Mouse (Mus musculus) midbrain, embryonic 16.5 days (tissue): ENCODE measurements around the gene Lhpp. TPM values are rescaled to one million over a fixed set of nuclear protein-coding genes. Genes with fewer than 3 reads are reported as not detected.

Experiments
- ATAC-seq: fragments of 200-750 bp; cut with Nextera tagmentation; 2 replicates; pipeline ENCODE4 v1.8.0; 2017; ENCODE audit warnings: moderate TSS enrichment
- H3K27ac ChIP-seq: fragments of 300-500 bp; sonication (generic); 2 replicates; pipeline ENCODE4 v1.5.1; 2014; ENCODE audit warnings: mild to moderate bottlenecking, low read length, mixed read lengths
- H3K27me3 ChIP-seq: fragments of 300-500 bp; sonication (generic); 2 replicates; pipeline ENCODE4 v1.6.1; 2014; ENCODE audit warnings: low read depth, low read length, mixed read lengths; ENCODE audit not compliant: control insufficient read depth, insufficient read depth
- H3K36me3 ChIP-seq: fragments of 300-500 bp; sonication (generic); 2 replicates; pipeline ENCODE4 v1.6.1; 2014; ENCODE audit warnings: mild to moderate bottlenecking, low read length, moderate library complexity, mixed read lengths; ENCODE audit not compliant: control insufficient read depth, insufficient read depth
- H3K4me1 ChIP-seq: fragments of 300-500 bp; sonication (generic); 2 replicates; pipeline ENCODE4 v1.6.1; 2014; ENCODE audit warnings: mild to moderate bottlenecking, low read length, mixed read lengths; ENCODE audit not compliant: control insufficient read depth, insufficient read depth
- H3K4me2 ChIP-seq: fragments of 300-500 bp; sonication (generic); 2 replicates; pipeline ENCODE4 v1.6.1; 2014; ENCODE audit warnings: mild to moderate bottlenecking, low read length, mixed read lengths
- H3K4me3 ChIP-seq: fragments of 300-500 bp; sonication (generic); 2 replicates; pipeline ENCODE4 v1.5.1; 2014; ENCODE audit warnings: low read depth, mild to moderate bottlenecking, low read length, moderate library complexity, mixed read lengths
- H3K9ac ChIP-seq: fragments of 300-500 bp; sonication (generic); 2 replicates; pipeline ENCODE4 v1.6.1; 2014; ENCODE audit warnings: low read depth, low read length, mixed read lengths
- H3K9me3 ChIP-seq: fragments of 300-500 bp; sonication (generic); replicated peaks from 2 replicates; pipeline ENCODE4 v1.6.1; 2014; ENCODE audit warnings: mild to moderate bottlenecking, low read length, mixed read lengths; ENCODE audit not compliant: control insufficient read depth, poor library complexity, severe bottlenecking
- WGBS: fragments of 180-500 bp; shearing (Covaris S2); extraction: QIAGEN DNeasy Blood & Tissue Kit; methylation state at CpG from one replicate; pipeline ENCODE4 v1.1.7; 2014; 5-methylcytosine and 5-hydroxymethylcytosine counted together
- polyA plus RNA-seq: library from polyadenylated mRNA; unstranded; fragments of >200 nt; fragmentation: Nextera tagmentation; extraction: Ambion mirVana; gene quantifications from 2 replicates; pipeline ENCODE4 v1.2.1, GENCODE M21; 2015

Gene Lhpp
- polyA plus RNA-seq, 1 experiment from 2014 or later: 51.3 TPM

DNA sequence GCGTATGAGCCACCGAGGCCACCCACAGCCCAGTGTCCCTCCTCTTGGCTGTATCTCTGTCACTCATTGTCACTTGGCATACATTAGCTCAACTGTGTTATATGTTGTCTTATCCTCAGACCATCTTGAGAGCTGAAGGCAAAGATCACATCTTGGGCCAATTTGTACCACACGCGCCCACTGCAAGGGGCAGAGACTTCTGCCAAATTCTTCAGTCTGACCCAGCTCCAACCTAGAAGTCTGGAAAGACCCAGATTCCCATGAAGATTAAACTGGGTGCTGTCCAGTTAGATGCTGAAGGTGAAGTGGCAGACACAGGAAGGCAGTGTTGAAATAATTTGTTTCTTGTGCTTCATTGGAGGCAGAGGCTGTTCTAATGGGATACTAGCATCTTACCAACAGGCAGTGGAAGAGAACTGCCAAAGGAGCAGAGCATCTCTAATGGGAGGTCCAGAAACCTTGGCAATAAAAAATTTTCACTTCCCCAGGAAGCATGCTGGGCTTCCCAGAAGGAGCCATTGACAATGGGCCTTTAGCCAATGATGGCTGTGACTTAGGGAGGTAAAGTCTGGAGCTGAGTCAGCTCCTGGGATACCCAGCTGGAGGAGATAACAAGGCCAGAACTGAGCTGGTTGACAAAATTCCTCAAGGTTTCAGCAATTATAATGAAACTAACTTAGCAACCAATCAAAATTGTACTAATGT lies 2.0 kb upstream of the Lhpp start:
- Histone ChIP-seq H3K4me3 (no peak overlapping the region), H3K36me3 (no peaks in the 10 kb centered on the region), H3K27ac (no peak overlapping the region), H3K9me3 (no peaks in the 10 kb centered on the region), H3K4me1 (peaks cover 3% of the 10 kb centered on the region; the same call in 1 of the 2 replicates), H3K9ac (no peak overlapping the region), H3K27me3 (no peaks in the 10 kb centered on the region; the same call in 1 of the 2 replicates), H3K4me2 (no peak overlapping the region)
- ATAC-seq: no peak
- 95% methylated on average over 4 of the region's 4 CpGs for WGBS

- H3K4me1 ChIP-seq: peaks cover 3% of the 10 kb centered on the region; the same call in 1 of the 2 replicates
- H3K36me3 ChIP-seq: no peaks in the 10 kb centered on the region
- H3K9me3 ChIP-seq: no peaks in the 10 kb centered on the region
- WGBS: 97% methylated on average over 8 of the region's 8 CpGs
- no peaks in the 10 kb centered on the region for H3K27me3 ChIP-seq
- H3K27ac ChIP-seq: no peak overlapping the region
- H3K4me2 ChIP-seq: no peak overlapping the region
- no peak for ATAC-seq
- H3K9ac ChIP-seq: no peak overlapping the region
- no peak overlapping the region for H3K4me3 ChIP-seq
These were observed 1.1 kb downstream of the Lhpp start for GRCm38 (mm10) chr7:132611530-132611929.

DNA sequence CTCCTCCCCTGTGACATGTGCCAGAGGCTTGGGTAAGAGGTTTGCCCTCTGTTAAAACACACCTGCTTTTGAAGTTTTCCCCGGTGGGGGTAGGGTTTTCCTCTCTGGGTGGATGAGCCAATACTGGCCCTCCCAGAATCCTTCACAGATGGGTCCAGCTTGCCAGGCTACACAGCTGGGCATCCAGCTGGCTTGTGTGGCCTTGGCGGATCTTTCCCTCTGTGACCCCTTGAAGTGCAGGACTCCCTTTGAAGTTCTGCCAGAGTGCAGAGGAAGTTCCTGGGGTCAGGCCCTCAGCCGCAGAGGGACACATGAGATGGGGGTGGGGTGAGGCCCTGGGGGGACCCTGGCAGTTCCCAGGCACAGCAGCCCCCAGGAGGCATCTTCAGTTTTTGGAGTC lies 4.9 kb downstream of the Lhpp start:
- WGBS: 22% methylated on average over 3 of the region's 3 CpGs
- no peaks in the 10 kb centered on the region for H3K9me3 ChIP-seq

GRCm38 (mm10) chr7:132616391-132616790 lies 6.0 kb downstream of the Lhpp start:
- 13% methylated on average over 6 of the region's 6 CpGs for WGBS
- Histone ChIP-seq H3K4me3 (no peak overlapping the region), H3K9me3 (no peaks in the 10 kb centered on the region), H3K4me1 (peaks cover 2% of the 10 kb centered on the region; the same call in 1 of the 2 replicates), H3K4me2 (no peak overlapping the region), H3K27me3 (no peaks in the 10 kb centered on the region), H3K9ac (no peak overlapping the region), H3K27ac (no peak overlapping the region), H3K36me3 (no peaks in the 10 kb centered on the region)
- no peak for ATAC-seq

More for the DNA sequence above, 4.9 kb downstream of the Lhpp start:
- Histone ChIP-seq H3K4me3 (no peak overlapping the region), H3K27ac (no peak overlapping the region), H3K4me1 (peaks cover 3% of the 10 kb centered on the region; the same call in 1 of the 2 replicates), H3K27me3 (no peaks in the 10 kb centered on the region), H3K36me3 (no peaks in the 10 kb centered on the region), H3K4me2 (no peak overlapping the region), H3K9ac (no peak overlapping the region)
- ATAC-seq: no peak

GRCm38 (mm10) chr7:132617021-132617564 lies 6.7 kb downstream of the Lhpp start:
- WGBS: 87% methylated on average over 5 of the region's 5 CpGs
- Histone ChIP-seq H3K36me3 (no peaks in the 10 kb centered on the region), H3K9ac (no peak overlapping the region), H3K4me3 (no peak overlapping the region), H3K27me3 (no peaks in the 10 kb centered on the region), H3K4me2 (no peak overlapping the region), H3K4me1 (no peaks in the 10 kb centered on the region), H3K27ac (no peak overlapping the region), H3K9me3 (no peaks in the 10 kb centered on the region)
- ATAC-seq: no peak

DNA sequence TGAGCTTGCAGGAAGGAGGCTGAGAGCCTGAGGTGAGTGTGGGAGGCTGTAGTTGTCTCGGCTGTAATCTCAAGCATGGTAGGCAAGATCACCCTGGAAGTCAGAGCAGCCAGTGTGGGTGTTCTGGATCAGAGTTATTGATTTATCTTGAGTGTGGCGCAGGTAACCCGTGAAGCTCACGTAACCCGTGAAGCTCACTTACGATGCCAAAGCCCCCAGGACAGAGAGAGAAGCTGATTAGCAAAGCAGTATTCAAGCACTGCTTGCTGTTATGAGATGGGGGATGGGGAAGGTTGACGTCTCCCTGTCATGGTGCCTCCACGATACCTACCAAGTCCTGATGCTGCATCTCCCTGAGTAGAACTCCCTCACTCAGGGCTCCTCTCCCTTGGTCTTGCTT lies 9.1 kb downstream of the Lhpp start:
- Histone ChIP-seq H3K4me2 (no peak overlapping the region), H3K36me3 (no peaks in the 10 kb centered on the region), H3K9ac (no peak overlapping the region), H3K4me3 (no peak overlapping the region), H3K9me3 (no peaks in the 10 kb centered on the region), H3K27me3 (no peaks in the 10 kb centered on the region), H3K4me1 (no peaks in the 10 kb centered on the region), H3K27ac (no peak overlapping the region)
- ATAC-seq: no peak
- WGBS: 92% methylated on average over 8 of the region's 8 CpGs

- Histone ChIP-seq H3K9ac (no peak overlapping the region), H3K36me3 (no peaks in the 10 kb centered on the region), H3K4me1 (no peaks in the 10 kb centered on the region), H3K27me3 (no peaks in the 10 kb centered on the region), H3K4me3 (no peak overlapping the region), H3K9me3 (no peaks in the 10 kb centered on the region), H3K27ac (no peak overlapping the region), H3K4me2 (no peak overlapping the region)
- ATAC-seq: no peak
- 89% methylated on average over 15 of the region's 15 CpGs for WGBS
These were observed 9.8 kb downstream of the Lhpp start for GRCm38 (mm10) chr7:132619975-132620918.

DNA sequence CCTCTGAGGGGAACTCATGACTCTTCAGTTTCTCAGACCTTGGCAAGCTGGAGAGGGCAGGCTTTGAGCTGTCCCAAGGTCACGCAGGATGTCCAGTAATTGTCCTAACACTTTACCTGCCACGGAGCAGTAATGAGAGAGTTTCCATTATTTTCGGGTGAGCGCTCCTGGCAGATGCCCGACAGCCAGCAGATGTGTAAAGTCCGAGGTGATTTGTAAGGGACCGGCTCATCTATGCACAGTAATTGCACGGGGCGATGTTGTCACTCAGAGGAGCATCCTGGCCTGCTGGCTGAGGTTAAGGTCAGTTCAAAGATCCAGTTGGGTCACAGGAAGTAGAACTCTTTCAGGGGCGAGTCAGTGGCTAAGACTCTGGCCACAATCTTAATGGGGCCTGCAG lies 13.7 kb downstream of the Lhpp start:
- no peaks in the 10 kb centered on the region for H3K27me3 ChIP-seq
- H3K9ac ChIP-seq: no peak overlapping the region
- H3K4me2 ChIP-seq: no peak overlapping the region
- no peaks in the 10 kb centered on the region for H3K9me3 ChIP-seq
- no peak for ATAC-seq
- H3K36me3 ChIP-seq: no peaks in the 10 kb centered on the region
- 81% methylated on average over 10 of the region's 10 CpGs for WGBS
- H3K27ac ChIP-seq: no peak overlapping the region
- no peak overlapping the region for H3K4me3 ChIP-seq
- H3K4me1 ChIP-seq: no peaks in the 10 kb centered on the region
